Mouse (Mus musculus) embryonic facial prominence, embryonic 15.5 days (tissue): ENCODE measurements around the gene Cs. TPM values are rescaled to one million over a fixed set of nuclear protein-coding genes. Genes with fewer than 3 reads are reported as not detected.

Source experiments
- ATAC-seq: fragments of 200-750 bp; cut with Nextera tagmentation; 2 replicates; pipeline ENCODE4 v1.8.0; 2017; ENCODE audit warnings: low read depth, moderate TSS enrichment; ENCODE audit not compliant: insufficient number of reproducible peaks, low FRiP score, low TSS enrichment
- H3K27ac ChIP-seq: fragments of 300-500 bp; sonication (generic); replicated peaks from 2 replicates; pipeline ENCODE4 v1.5.1; 2015; ENCODE audit warnings: mild to moderate bottlenecking, inconsistent platforms
- H3K27me3 ChIP-seq: fragments of 300-500 bp; sonication (generic); 2 replicates; pipeline ENCODE4 v1.6.1; 2015; ENCODE audit warnings: inconsistent platforms
- H3K36me3 ChIP-seq: fragments of 300-500 bp; sonication (generic); 2 replicates; pipeline ENCODE4 v1.6.1; 2015; ENCODE audit warnings: mild to moderate bottlenecking, inconsistent platforms
- H3K4me1 ChIP-seq: fragments of 300-500 bp; sonication (generic); 2 replicates; pipeline ENCODE4 v1.6.1; 2015; ENCODE audit warnings: inconsistent platforms
- H3K4me2 ChIP-seq: fragments of 300-500 bp; sonication (generic); replicated peaks from 2 replicates; pipeline ENCODE4 v1.6.1; 2015; ENCODE audit warnings: mild to moderate bottlenecking, inconsistent platforms
- H3K4me3 ChIP-seq: fragments of 300-500 bp; sonication (generic); replicated peaks from 2 replicates; pipeline ENCODE4 v1.5.1; 2015; ENCODE audit warnings: mild to moderate bottlenecking, inconsistent platforms
- H3K9ac ChIP-seq: fragments of 300-500 bp; sonication (generic); 2 replicates; pipeline ENCODE4 v1.6.1; 2015; ENCODE audit warnings: inconsistent platforms
- H3K9me3 ChIP-seq: fragments of 300-500 bp; sonication (generic); replicated peaks from 2 replicates; pipeline ENCODE4 v1.6.1; 2016; ENCODE audit warnings: inconsistent platforms
- WGBS: fragments of 180-500 bp; shearing (Covaris S2); methylation state at CpG from one replicate; pipeline ENCODE4 v1.1.7; 2015; 5-methylcytosine and 5-hydroxymethylcytosine counted together
- polyA plus RNA-seq: library from polyadenylated mRNA; unstranded; fragments of >200 nt; fragmentation: Nextera tagmentation; extraction: Ambion mirVana; gene quantifications from 2 replicates; pipeline ENCODE4 v1.2.1, GENCODE M21; 2015

The Cs gene
- polyA plus RNA-seq, 1 experiment from 2014 or later: 180 TPM

DNA sequence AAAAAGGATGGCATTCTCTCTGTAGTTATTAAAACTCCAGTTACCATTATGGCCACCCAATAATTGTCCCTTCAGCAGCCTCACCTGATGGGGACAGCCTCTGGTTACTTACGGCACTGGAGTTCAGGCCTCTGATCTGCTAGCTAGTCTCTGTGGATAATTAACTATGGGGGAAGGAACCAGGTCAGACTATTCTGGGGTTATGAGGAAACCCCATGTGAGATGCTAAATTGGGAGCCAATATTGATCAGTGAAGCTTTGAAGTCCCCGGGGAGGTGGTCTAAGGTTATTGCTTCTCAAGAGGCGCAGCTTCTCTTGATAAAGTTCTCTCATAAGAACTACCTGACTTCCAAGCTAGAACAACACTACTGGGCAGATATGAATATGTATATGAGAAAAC lies 1.3 kb upstream of the Cs start:
- no peaks in the 10 kb centered on the region for H3K36me3 ChIP-seq
- no peak overlapping the region for H3K27ac ChIP-seq
- no peaks in the 10 kb centered on the region for H3K9me3 ChIP-seq
- 90% methylated on average over 3 of the region's 3 CpGs for WGBS
- H3K4me2 ChIP-seq: no peak overlapping the region
- no peak overlapping the region for H3K9ac ChIP-seq
- peaks cover 18% of the 10 kb centered on the region for H3K4me1 ChIP-seq
- no peaks in the 10 kb centered on the region for H3K27me3 ChIP-seq
- ATAC-seq: no peak
- no peak overlapping the region for H3K4me3 ChIP-seq

GRCm38 (mm10) chr10:128336597-128336996 lies 937 bp upstream of the Cs start:
- Histone ChIP-seq H3K9me3 (no peaks in the 10 kb centered on the region), H3K4me1 (peaks cover 18% of the 10 kb centered on the region), H3K27ac (peak overlapping the region; percentile 84; the same call in 1 of the 2 replicates), H3K4me3 (peak overlapping the region; percentile 98), H3K36me3 (no peaks in the 10 kb centered on the region), H3K27me3 (no peaks in the 10 kb centered on the region), H3K4me2 (peak overlapping the region; percentile 77), H3K9ac (no peak overlapping the region)
- ATAC-seq: no peak
- 78% methylated on average over 3 of the region's 3 CpGs for WGBS

DNA sequence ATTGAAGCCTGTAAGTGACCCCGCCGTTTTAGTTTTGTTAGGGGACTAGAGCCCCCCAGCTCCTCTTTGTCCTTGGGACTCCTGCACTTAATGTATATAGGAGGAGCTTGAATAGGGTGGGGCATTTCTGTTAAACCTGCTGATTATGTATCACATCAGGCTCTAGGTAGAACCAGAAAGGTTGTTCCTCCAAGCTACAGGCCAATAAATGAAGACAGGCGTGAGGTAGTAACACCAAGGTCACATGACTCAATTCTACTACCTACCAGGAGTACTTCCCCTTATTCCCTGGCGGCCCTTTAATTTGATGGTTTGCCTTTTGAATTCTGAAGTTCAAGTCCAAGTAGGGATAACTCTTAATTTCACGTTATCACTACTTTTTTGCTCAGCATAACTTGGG lies 881 bp downstream of the Cs start:
- Histone ChIP-seq H3K9me3 (no peaks in the 10 kb centered on the region), H3K4me3 (peak overlapping the region; percentile 98), H3K27me3 (no peaks in the 10 kb centered on the region), H3K36me3 (no peaks in the 10 kb centered on the region), H3K4me2 (peak overlapping the region; percentile 77), H3K27ac (peak overlapping the region; percentile 94), H3K9ac (peak overlapping the region; percentile 96), H3K4me1 (peaks cover 18% of the 10 kb centered on the region)
- WGBS: 13% methylated on average over 5 of the region's 5 CpGs
- no peak for ATAC-seq

DNA sequence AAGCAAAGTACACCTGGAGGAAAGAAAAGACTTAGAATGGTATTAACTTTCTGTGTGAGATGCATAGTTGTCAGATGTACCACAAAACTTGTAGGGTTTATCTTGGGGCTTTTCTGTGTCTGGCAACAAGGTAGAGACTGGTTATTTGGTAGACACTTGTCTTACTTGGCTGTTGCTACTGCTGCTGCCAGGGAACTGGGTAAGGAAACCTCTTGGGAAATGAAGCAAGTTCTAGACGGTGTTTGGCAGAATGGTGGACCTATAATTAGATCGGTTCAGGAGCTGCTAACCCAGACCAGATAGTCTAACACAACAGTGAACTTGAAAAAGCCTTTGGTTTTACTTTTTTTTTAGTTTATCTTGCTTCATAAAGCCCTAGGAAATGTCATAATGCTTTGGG lies 1.4 kb downstream of the Cs start:
- ATAC-seq: no peak
- H3K27ac ChIP-seq: no peak overlapping the region; the same call in 1 of the 2 replicates

DNA sequence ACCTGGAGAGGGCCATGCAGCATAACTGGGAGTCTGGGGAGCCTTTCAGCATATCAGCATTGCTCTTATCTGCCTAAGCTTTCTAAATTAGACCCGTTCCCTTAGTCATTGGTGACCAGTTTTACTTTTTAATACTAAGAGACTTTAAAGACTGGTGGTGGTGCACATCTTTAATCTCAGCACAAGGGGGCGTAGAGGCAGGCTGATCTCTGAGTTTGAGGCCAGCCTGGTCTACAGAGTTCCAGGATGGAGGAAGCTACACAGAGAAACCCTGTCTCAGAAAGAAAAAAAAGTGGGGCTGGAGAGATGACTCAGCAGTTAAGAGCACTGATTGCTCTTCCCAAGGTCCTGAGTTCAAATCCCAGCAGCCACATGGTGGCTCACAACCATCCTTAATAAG lies 2.7 kb downstream of the Cs start:
- ATAC-seq: no peak
- no peak overlapping the region for H3K4me2 ChIP-seq
- peaks cover 27% of the 10 kb centered on the region for H3K4me1 ChIP-seq
- no peak overlapping the region for H3K27ac ChIP-seq
- H3K27me3 ChIP-seq: no peaks in the 10 kb centered on the region
- H3K9me3 ChIP-seq: no peaks in the 10 kb centered on the region
- no peaks in the 10 kb centered on the region for H3K36me3 ChIP-seq
- H3K4me3 ChIP-seq: no peak overlapping the region
- no peak overlapping the region for H3K9ac ChIP-seq
- WGBS: 81% methylated on average over 2 of the region's 2 CpGs

More for the DNA sequence above, 1.4 kb downstream of the Cs start:
- no peaks in the 10 kb centered on the region for H3K27me3 ChIP-seq
- H3K9ac ChIP-seq: no peak overlapping the region
- peak overlapping the region; percentile 98 for H3K4me3 ChIP-seq
- peaks cover 18% of the 10 kb centered on the region for H3K4me1 ChIP-seq
- peak overlapping the region; percentile 77 for H3K4me2 ChIP-seq
- no peaks in the 10 kb centered on the region for H3K36me3 ChIP-seq
- 50% methylated on average over 2 of the region's 2 CpGs for WGBS
- H3K9me3 ChIP-seq: no peaks in the 10 kb centered on the region

- WGBS: 98% methylated on average over 1 of the region's 1 CpGs
- ATAC-seq: no peak
- H3K27me3 ChIP-seq: no peaks in the 10 kb centered on the region
- no peak overlapping the region for H3K4me2 ChIP-seq
- no peak overlapping the region for H3K9ac ChIP-seq
- H3K9me3 ChIP-seq: no peaks in the 10 kb centered on the region
- H3K27ac ChIP-seq: no peak overlapping the region
- no peak overlapping the region for H3K4me3 ChIP-seq
- H3K4me1 ChIP-seq: peaks cover 20% of the 10 kb centered on the region
- H3K36me3 ChIP-seq: no peaks in the 10 kb centered on the region
Observed at GRCm38 (mm10) chr10:128343436-128343835, 5.9 kb downstream of the Cs start.

DNA sequence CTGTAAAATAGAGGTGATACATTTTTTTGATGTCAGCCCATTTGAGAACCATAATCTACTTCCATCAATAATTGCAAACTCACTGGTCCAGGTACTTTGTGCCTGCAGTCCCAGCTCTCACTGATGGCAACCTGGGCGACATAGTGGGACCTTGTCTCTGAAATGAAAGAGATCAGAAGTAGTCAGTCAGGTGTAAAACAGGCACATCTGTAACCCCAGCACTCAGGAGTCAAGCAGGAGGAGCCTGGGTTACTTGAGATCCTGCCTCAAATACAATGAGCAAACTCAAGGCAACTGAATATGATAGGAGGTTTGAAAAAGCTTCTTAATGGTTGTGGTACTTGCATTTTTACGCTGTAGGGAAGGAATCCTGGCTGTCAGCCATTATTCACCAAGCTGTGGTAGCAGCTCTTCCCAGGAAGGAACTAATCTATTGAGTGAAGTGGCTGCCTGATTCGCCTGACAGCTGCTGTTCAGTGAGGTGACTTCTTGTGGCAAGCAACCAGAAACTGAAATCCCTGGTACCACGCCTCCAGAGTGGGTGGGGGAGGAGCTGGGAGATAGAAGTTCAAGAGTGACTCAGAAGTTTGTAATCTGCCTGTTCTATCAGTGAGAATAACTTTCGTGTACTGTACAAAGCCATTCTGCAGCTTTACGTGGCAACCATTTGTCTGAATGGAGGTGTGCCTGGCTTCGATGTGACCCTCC lies 7.2 kb downstream of the Cs start:
- H3K27ac ChIP-seq: peak overlapping the region; percentile 76

DNA sequence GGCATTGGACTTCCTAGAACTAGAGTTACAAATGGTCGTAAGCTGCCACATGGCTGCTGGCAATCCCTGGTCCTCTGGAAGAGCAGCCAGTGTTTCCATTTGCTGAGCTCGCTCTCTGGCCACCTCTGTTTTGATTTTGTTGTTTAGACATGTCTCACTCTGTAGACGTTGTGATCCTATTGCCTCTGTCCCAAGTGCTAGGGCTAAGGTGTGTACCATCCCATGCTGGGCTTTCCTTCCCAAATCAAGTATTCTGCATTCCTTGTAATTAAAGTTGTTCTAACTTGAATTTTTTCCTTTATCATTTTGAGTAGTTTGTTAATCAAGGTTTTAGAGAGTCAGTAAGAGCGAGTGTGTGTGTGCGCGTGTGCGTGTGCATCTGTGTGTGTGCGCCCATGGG lies 10.0 kb downstream of the Cs start:
- WGBS: 86% methylated on average over 8 of the region's 8 CpGs
- Histone ChIP-seq H3K4me1 (peaks cover 9% of the 10 kb centered on the region), H3K27ac (no peak overlapping the region), H3K9ac (no peak overlapping the region), H3K4me2 (no peak overlapping the region), H3K4me3 (no peak overlapping the region), H3K9me3 (no peaks in the 10 kb centered on the region), H3K27me3 (no peaks in the 10 kb centered on the region), H3K36me3 (peaks cover 35% of the 10 kb centered on the region)
- ATAC-seq: no peak

More for the DNA sequence above, 7.2 kb downstream of the Cs start:
- H3K9ac ChIP-seq: no peak overlapping the region
- peaks cover 9% of the 10 kb centered on the region for H3K4me1 ChIP-seq
- H3K4me2 ChIP-seq: peak overlapping the region; percentile 28; the same call in 1 of the 2 replicates
- 0 out of 2 replicates have a peak overlapping the region, but pooled peaks have one; percentile 6 for H3K4me3 ChIP-seq
- no peaks in the 10 kb centered on the region for H3K27me3 ChIP-seq
- H3K36me3 ChIP-seq: 0 out of 2 replicates have a peak, but pooled peaks cover 8% of the 10 kb centered on the region
- no peaks in the 10 kb centered on the region for H3K9me3 ChIP-seq
- WGBS: 34% methylated on average over 7 of the region's 7 CpGs
- ATAC-seq: peak; percentile 67

DNA sequence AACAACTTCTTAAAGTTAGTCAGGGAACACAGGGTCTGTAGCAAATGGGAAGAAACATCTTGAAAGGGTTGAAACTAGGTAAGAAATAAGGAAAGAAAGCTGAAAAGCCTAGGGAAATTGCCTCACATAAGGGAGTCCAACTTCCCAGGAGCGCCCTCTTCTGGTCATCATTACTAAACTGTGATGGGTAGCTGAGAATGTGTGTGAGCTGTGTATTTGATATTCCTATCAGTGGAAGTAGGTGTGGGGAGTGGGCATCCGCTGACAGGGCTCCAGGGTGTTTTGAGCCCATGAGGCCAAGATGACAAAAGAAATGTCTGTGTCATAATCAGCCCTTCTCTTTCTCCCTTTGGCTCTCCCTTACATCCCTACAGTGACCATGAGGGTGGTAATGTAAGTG lies 21.3 kb downstream of the Cs start:
- H3K9ac ChIP-seq: no peak overlapping the region
- H3K36me3 ChIP-seq: peaks cover 80% of the 10 kb centered on the region
- no peak for ATAC-seq
- WGBS: 48% methylated on average over 2 of the region's 2 CpGs
- no peak overlapping the region for H3K27ac ChIP-seq
- H3K4me2 ChIP-seq: no peak overlapping the region
- H3K4me3 ChIP-seq: no peak overlapping the region
- H3K27me3 ChIP-seq: no peaks in the 10 kb centered on the region
- H3K4me1 ChIP-seq: no peaks in the 10 kb centered on the region
- H3K9me3 ChIP-seq: no peaks in the 10 kb centered on the region

GRCm38 (mm10) chr10:128359226-128359625 lies 21.7 kb downstream of the Cs start:
- H3K9ac ChIP-seq: no peak overlapping the region
- H3K4me1 ChIP-seq: no peaks in the 10 kb centered on the region
- 85% methylated on average over 6 of the region's 6 CpGs for WGBS
- no peaks in the 10 kb centered on the region for H3K27me3 ChIP-seq
- no peaks in the 10 kb centered on the region for H3K9me3 ChIP-seq
- H3K4me3 ChIP-seq: no peak overlapping the region
- peaks cover 77% of the 10 kb centered on the region for H3K36me3 ChIP-seq
- no peak overlapping the region for H3K27ac ChIP-seq
- ATAC-seq: no peak
- no peak overlapping the region for H3K4me2 ChIP-seq

- Histone ChIP-seq H3K9me3 (no peaks in the 10 kb centered on the region), H3K4me1 (no peaks in the 10 kb centered on the region), H3K4me3 (no peak overlapping the region), H3K27ac (no peak overlapping the region), H3K27me3 (no peaks in the 10 kb centered on the region), H3K9ac (no peak overlapping the region), H3K4me2 (no peak overlapping the region), H3K36me3 (peaks cover 75% of the 10 kb centered on the region)
- no peak for ATAC-seq
- 89% methylated on average over 6 of the region's 6 CpGs for WGBS
Observed at GRCm38 (mm10) chr10:128361836-128362235, 24.3 kb downstream of the Cs start.

DNA sequence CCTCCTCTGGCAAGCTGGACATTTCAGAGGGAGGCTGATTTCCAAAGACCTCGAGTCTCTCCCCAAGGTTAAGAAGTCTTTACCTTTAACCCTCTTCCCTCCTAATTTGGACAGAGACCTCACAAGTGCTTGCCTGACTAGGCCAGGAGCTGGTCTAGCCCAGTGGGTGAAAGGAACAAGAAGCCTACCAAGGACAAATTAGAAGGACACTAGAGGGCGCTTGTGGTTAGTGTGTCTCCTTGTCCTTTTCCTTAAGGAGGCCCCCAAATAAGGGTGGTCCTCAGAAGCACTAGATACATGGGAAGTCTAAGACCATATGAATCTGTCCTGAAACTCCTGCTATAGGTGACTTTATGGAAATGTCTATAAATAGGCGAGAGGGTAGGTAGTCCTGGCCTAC lies 25.0 kb downstream of the Cs start:
- Histone ChIP-seq H3K9me3 (no peaks in the 10 kb centered on the region), H3K36me3 (peaks cover 75% of the 10 kb centered on the region), H3K27ac (no peak overlapping the region), H3K4me1 (peaks cover 4% of the 10 kb centered on the region), H3K4me3 (no peak overlapping the region), H3K27me3 (no peaks in the 10 kb centered on the region), H3K4me2 (no peak overlapping the region), H3K9ac (no peak overlapping the region)
- no peak for ATAC-seq
- 50% methylated on average over 3 of the region's 3 CpGs for WGBS
